Mouse (Mus musculus) spleen, adult 2 months (tissue): ENCODE data around the gene Ap3b1.

Experiments used
- CTCF ChIP-seq: fragments of 200-500 bp; IDR thresholded peaks from 2 replicates; pipeline ENCODE4 v1.5.1; 2011; ENCODE audit warnings: mild to moderate bottlenecking, inconsistent platforms; ENCODE audit not compliant: insufficient read depth, insufficient read length, insufficient replicate concordance; ENCODE audit errors: extremely low read depth
- POLR2A ChIP-seq: fragments of 200-500 bp; IDR thresholded peaks from 2 replicates; pipeline ENCODE4 v1.6.1; 2011; ENCODE audit warnings: low read depth, low read length, inconsistent platforms

GRCm38 (mm10) chr13:94563836-94564235 is 205.1 kb downstream of the Ap3b1 start:
- no peak for TF ChIP-seq CTCF
- TF ChIP-seq POLR2A, result no peak
